Mouse (Mus musculus) mesoderm, embryonic 11.5 days (tissue): ENCODE results near the gene Car14.
"Not testable (repeated sequence)": the region's sequence is repeated elsewhere in the genome, so short reads cannot be mapped to it uniquely, and the experiment has no call there.

Experiments
- DNase-seq: peaks from one replicate; pipeline ENCODE4 v3.0.0-alpha.2; 2012; ENCODE audit warnings: low read depth, low spot score

Car14 gene

GRCm38 (mm10) chr3:95925087-95925486 is 20.6 kb upstream of the Car14 start:
- no peak for DNase-seq

DNA sequence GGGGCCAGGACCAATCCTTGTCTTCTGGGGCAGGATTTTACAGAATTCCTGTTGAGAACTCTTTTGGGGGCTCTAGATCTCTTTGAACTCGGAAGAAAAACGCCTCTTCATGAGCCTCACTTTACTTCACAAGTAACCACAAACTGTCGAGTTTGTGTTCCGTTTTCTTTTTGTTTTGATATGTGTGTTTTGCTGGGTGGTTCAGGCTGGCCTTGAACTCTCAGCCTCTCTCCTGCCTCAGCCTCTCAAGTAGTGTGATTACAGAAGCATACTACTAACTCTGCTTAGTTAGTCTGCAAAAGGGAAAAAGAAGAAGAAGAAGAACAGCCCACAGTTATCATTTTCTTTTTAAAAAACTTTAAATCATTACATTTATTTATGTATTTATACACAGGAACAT is 19.7 kb upstream of the Car14 start:
- DNase-seq = no peak

DNA sequence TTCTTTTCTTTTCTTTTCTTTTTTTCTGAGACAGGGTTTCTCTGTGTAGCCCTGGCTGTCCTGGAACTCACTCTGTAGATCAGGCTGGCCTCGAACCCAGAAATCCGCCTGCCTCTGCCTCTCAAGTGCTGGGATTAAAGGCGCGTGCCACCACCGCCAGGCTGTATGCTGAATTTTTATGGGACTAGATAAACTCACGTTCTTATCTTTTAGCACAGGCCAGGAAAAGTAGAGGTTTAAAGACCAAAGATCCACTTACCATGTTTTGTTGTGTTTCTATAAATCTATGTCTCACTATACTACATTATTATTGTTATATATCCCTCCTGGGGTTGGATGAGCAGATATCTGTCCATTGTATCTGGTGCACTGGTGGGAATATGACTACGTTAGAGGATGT is 18.9 kb upstream of the Car14 start:
- not testable (repeated sequence) for DNase-seq

DNA sequence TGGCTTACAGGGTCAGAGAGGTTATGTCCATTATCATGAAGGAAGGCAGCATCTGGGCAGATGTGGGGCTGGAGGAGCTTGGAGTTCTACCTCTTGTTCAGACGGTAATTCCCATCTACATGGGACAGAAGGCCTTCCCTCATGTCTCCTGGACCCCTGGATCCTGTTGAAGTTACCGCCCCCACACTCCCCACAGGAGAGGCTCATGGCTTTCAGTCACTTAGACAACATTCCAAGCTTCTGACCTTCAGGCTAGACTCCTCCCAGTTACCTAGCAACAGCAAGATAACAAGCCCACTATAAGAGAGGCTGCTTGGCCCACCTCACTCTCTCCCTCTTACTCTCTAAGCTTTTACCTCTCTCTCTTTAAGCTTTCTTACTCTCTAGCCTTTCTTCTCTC is 16.0 kb upstream of the Car14 start:
- not testable (repeated sequence) for DNase-seq

DNA sequence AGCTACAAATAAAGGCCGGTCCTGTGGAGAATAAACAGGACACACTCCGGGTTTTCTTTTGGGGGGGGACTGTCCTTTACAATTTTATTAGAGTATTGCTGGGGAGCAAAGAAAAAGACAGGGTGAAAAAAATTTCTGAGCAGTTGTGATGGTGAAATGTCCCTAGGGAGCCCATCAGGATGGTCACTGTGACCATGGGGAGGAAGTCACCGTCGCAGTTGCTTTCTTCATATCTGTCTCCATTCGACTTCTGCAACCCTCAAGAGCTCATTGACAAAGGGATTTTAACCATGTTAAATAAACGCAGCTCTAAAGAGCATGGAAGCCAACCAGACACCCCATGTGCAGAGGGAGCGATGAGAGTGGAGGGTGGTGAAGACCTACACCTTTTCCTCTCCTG is 12.3 kb upstream of the Car14 start:
- DNase-seq = no peak

GRCm38 (mm10) chr3:95914706-95915105 is 10.2 kb upstream of the Car14 start:
- DNase-seq = no peak

GRCm38 (mm10) chr3:95907613-95908012 is 3.1 kb upstream of the Car14 start:
- DNase-seq = no peak

DNA sequence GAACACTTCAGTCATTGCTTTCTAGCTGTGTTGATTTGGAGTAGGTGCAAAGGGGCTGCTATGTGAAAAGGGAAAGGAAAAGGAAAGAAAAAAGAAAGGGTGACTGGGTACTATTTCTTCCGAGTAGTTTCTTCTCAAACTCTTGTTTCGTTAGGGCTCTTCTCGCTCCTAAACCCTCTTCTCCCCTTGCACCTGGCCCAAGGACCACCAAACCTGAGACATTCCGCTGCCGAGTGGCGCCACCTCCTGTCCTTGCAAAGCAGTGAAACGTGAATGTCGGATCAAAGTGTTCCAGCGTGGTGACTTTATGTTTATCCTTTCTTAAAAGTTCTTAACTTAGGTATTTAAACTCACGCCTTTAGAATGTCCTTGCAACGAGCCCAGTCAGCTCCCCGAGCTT is 2.4 kb upstream of the Car14 start:
- DNase-seq = peak; percentile 72

- DNase-seq = peak; percentile 69
Observed at GRCm38 (mm10) chr3:95905940-95906492, 1.5 kb upstream of the Car14 start.

GRCm38 (mm10) chr3:95905146-95905939 is 852 bp upstream of the Car14 start:
- DNase-seq = peak; percentile 82

GRCm38 (mm10) chr3:95903753-95904502 is 563 bp downstream of the Car14 start:
- peak; percentile 32 for DNase-seq

GRCm38 (mm10) chr3:95902643-95903042 is 1.8 kb downstream of the Car14 start:
- DNase-seq = no peak

GRCm38 (mm10) chr3:95902373-95902625 is 2.2 kb downstream of the Car14 start:
- no peak for DNase-seq

DNA sequence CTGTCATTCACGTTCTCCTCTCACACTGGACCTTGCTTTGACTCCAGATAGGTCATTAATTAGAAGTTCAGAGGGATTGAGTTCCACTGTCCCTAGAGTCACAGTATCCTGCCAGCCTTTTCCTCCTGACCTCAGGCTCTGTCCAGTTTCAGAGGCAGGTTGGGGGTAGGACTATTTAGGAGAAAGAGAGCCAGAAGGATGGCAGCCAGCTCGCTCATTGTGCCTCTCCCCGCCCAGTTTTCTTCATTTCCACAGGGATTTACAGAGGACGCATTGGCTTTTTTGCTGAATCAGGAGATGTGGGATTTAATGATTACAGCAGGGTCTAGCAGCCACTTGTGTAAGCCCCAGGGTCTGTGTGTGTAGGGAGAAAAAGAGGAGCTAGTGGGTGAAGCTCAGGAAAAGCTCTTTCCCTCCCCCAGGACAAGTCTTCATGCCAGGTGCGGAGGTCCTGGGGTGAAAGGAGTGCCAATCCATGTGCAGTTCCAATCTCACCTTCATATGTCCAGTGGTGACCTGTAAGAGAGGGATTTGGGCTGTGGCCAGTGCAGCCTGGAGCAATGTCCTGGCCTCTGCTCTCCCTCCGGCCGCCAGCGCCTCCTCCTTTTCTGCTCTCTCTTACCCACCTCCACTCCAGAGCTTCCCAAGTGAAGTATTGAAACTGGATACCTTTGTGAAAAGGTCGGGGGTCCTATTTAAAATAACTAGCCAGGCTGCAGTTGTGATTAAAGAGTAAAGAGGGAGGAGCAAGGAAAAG is 2.7 kb downstream of the Car14 start:
- DNase-seq = no peak

DNA sequence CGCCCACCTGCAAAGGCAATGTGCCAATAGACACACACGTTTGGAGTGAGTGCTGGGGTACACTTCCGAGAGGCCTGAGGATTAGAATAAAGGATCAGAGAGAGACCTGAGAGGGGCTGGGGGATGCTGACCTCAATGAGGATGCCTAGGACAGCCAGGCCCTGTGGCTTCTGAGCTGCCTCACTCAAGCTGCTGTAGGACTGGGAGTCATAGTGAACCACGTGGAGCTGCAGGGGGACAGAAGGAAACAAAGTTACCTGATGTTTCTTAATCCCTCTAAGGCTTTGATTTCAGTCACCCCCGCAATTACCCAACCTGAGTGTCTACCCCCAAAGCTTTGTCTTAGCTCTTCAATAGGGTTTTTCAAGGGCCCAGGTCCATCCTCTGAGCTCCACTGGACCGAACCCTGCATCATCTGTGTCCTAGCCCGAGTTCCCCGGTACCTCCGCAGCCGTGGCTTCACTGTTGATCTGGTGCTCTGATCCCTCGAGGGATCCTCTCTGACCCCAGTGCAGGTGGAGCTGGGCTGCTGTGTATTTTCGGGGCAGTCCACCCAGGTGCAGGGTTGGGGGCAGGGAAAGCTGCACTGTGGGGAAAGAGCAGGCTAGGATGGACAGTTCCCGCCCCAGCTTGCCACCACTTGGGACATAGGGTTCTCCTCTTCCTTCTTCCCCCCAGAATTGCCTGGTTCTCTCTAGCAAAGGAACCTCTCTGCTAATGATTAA is 4.5 kb downstream of the Car14 start:
- no peak for DNase-seq

- not testable (repeated sequence) for DNase-seq
Observed at GRCm38 (mm10) chr3:95895501-95895900, 9.0 kb downstream of the Car14 start.

DNA sequence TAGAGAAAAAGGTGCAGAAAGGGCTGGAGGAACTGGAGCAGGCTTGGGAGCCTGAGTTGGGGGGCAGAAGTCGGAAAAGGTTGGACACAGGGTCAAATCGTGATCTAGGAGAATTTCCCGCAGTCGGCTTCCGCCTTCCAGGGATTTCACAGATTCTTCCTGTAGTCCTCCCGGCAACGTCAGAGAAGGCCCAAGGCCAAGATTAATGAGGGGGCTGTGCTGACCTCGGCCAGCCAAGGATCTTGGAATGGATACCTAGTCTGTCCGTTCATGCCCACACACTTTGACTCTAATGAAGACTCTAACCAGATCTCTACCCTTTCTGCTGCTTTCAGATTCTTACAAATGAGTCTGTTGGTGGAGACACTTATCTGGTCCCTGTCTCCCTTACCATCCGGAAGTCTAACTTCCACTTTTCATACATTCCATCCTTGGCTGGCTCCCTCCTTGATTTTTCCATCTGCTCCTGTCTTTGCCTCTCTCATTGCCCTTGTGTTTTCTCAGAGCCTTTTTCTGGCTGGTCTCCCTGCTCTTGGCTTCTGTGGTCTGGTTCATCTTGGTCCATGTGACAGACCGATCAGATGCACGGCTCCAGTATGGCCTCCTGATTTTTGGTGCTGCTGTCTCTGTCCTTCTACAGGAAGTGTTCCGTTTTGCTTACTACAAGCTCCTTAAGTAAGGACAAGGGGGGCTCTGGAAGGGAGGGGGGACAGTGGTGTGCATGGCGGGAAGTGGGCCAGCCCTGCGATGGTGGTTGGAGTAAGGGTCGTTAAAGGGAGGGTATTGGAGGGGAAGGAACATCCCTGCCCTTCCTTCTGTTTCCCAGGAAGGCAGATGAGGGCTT is 10.0 kb downstream of the Car14 start:
- peak; percentile 43 for DNase-seq

- peak; percentile 97 for DNase-seq
Observed at GRCm38 (mm10) chr3:95893606-95894316, 10.7 kb downstream of the Car14 start, which contains the start of gene Aph1a. TSS of gene Aph1a (plus strand) at chr3:95893969.

- no peak for DNase-seq
Observed at GRCm38 (mm10) chr3:95893126-95893525, 11.4 kb downstream of the Car14 start.
